Mouse (Mus musculus) c-Kit-positive CD71-positive TER-119-negative erythroid progenitor cells, embryonic 14.5 days (primary cell): Measurements from ENCODE around the gene 3830403N18Rik.
"Not testable (repeated sequence)": the region's sequence is repeated elsewhere in the genome, so short reads cannot be mapped to it uniquely, and the experiment has no call there.

ENCODE experiments used
- DNase-seq: peaks from one replicate; pipeline ENCODE4 v3.0.0-alpha.2; 2013; ENCODE audit warnings: low read depth

3830403N18Rik gene

DNA sequence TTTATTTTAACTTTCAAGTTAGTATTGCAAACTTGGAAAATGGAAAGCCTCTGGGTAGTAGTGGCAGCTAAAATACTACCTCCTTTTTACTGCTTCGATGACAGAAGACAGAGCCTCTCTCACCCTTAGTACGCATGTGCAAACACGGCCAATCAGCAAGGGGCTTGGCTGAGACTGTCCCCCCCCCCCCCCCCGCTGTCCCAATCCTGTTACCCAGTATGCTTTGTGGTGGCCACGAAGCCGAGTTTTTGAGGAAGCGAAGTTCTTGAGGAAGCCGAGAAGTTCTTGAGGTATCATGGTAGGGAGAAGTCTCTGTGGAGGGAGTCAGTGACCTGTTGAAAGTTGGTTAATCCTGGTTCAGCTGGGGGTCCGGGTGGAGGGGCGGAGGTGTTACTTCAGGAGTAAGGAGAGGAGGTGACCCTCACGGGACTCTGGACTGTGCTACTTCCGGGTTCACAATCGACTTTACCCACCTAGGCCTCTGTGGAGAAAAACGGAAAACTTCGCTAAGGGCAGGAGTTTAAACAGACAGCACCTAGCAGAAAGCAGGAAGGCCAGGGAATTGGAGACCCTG lies at the start of gene 3830403N18Rik:
Gene 3830403N18Rik (plus strand): TSS at position 237 of the 574 bp plus-strand sequence.
- not testable (repeated sequence) for DNase-seq

DNA sequence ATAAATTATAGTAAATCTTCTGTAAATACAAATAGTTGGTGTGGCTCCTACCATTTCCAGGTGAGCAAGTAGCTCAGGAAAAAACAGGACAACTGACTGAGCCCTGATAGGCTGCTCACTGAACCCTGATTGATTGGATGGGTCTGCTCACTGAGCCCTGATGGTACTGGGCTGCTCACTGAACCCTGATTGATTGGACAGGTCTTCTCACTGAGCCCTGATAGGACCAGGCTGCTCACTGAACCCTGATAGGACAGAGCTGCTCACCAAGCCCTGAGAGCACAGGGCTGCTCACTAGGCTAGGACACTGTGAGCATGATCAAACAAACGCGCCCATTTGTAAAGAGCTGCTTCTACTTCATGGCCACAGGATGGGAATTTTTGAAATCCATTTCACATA lies 15.0 kb downstream of the 3830403N18Rik start:
- DNase-seq = no peak

DNA sequence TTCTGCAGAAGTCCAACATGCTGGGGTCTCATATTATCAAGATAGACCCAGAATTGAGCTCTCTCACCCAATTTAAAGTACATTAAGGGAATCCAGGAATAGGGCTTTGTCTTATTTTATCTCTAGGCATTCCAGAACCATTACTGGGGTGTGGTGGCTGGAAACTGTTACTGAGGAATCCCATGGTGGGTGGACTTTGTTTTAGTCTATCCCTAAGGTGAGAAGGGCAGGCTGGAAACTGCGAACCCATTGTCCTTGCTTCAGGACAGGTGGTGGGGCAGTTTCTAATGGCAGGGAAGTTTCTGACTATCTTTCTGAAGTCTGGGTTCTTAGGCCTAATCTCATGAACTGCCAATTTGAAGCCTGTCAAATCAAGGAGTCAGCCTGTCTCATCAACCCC lies 50.1 kb downstream of the 3830403N18Rik start:
- not testable (repeated sequence) for DNase-seq
